Mouse (Mus musculus) embryonic facial prominence, embryonic 13.5 days (tissue): ENCODE measurements around the gene Ptrh2. TPM values are rescaled to one million over a fixed set of nuclear protein-coding genes. Genes with fewer than 3 reads are reported as not detected.

Source experiments
- ATAC-seq: fragments of 200-750 bp; cut with Nextera tagmentation; 2 replicates; pipeline ENCODE4 v1.8.0; 2017; ENCODE audit warnings: low read depth; ENCODE audit not compliant: insufficient number of reproducible peaks, insufficient read depth, low FRiP score, low TSS enrichment
- H3K27ac ChIP-seq: fragments of 300-500 bp; sonication (generic); 2 replicates; pipeline ENCODE4 v1.5.1; 2015; ENCODE audit warnings: moderate library complexity, mild to moderate bottlenecking, inconsistent platforms
- H3K27me3 ChIP-seq: fragments of 300-500 bp; sonication (generic); 2 replicates; pipeline ENCODE4 v1.6.1; 2015; ENCODE audit warnings: mild to moderate bottlenecking, inconsistent platforms
- H3K36me3 ChIP-seq: fragments of 300-500 bp; sonication (generic); 2 replicates; pipeline ENCODE4 v1.6.1; 2015; ENCODE audit warnings: mild to moderate bottlenecking, inconsistent platforms
- H3K4me1 ChIP-seq: fragments of 300-500 bp; sonication (generic); 2 replicates; pipeline ENCODE4 v1.6.1; 2015; ENCODE audit warnings: inconsistent platforms
- H3K4me2 ChIP-seq: fragments of 300-500 bp; sonication (generic); 2 replicates; pipeline ENCODE4 v1.6.1; 2015; ENCODE audit warnings: moderate library complexity, mild to moderate bottlenecking, inconsistent platforms
- H3K4me3 ChIP-seq: fragments of 300-500 bp; sonication (generic); 2 replicates; pipeline ENCODE4 v1.5.1; 2015; ENCODE audit warnings: mild to moderate bottlenecking, inconsistent platforms
- H3K9ac ChIP-seq: fragments of 300-500 bp; sonication (generic); 2 replicates; pipeline ENCODE4 v1.6.1; 2015; ENCODE audit warnings: mild to moderate bottlenecking, inconsistent platforms
- H3K9me3 ChIP-seq: fragments of 300-500 bp; sonication (generic); 2 replicates; pipeline ENCODE4 v1.6.1; 2016; ENCODE audit warnings: inconsistent platforms
- WGBS: fragments of 180-500 bp; shearing (Covaris S2); methylation state at CpG from one replicate; pipeline ENCODE4 v1.1.7; 2015; ENCODE audit warnings: mixed read lengths; 5-methylcytosine and 5-hydroxymethylcytosine counted together
- polyA plus RNA-seq: library from polyadenylated mRNA; unstranded; fragments of >200 nt; fragmentation: Nextera tagmentation; extraction: Ambion mirVana; gene quantifications from 2 replicates; pipeline ENCODE4 v1.2.1, GENCODE M21; 2015

Gene Ptrh2
- polyA plus RNA-seq, 1 experiment from 2014 or later, result 38.3 TPM

GRCm38 (mm10) chr11:86675520-86675919 is 8.3 kb upstream of the Ptrh2 start:
- H3K4me2 ChIP-seq, result no peak overlapping the region
- WGBS, result 72% methylated on average over 4 of the region's 4 CpGs
- H3K4me1 ChIP-seq, result no peaks in the 10 kb centered on the region
- no peak overlapping the region for H3K27ac ChIP-seq
- H3K9ac ChIP-seq, result no peak overlapping the region
- H3K9me3 ChIP-seq, result no peaks in the 10 kb centered on the region
- no peak for ATAC-seq
- 0 out of 2 replicates have a peak, but pooled peaks cover 4% of the 10 kb centered on the region for H3K36me3 ChIP-seq
- H3K27me3 ChIP-seq, result no peaks in the 10 kb centered on the region
- H3K4me3 ChIP-seq, result no peak overlapping the region

GRCm38 (mm10) chr11:86678957-86679356 is 4.8 kb upstream of the Ptrh2 start:
- 75% methylated on average over 5 of the region's 5 CpGs for WGBS
- no peak for ATAC-seq
- peaks cover 8% of the 10 kb centered on the region for H3K4me1 ChIP-seq
- H3K9me3 ChIP-seq, result no peaks in the 10 kb centered on the region
- no peaks in the 10 kb centered on the region for H3K27me3 ChIP-seq
- 0 out of 2 replicates have a peak, but pooled peaks cover 4% of the 10 kb centered on the region for H3K36me3 ChIP-seq
- no peak overlapping the region for H3K9ac ChIP-seq
- no peak overlapping the region for H3K27ac ChIP-seq
- no peak overlapping the region for H3K4me2 ChIP-seq
- H3K4me3 ChIP-seq, result no peak overlapping the region

- Histone ChIP-seq H3K36me3 (0 out of 2 replicates have a peak, but pooled peaks cover 4% of the 10 kb centered on the region), H3K27me3 (no peaks in the 10 kb centered on the region), H3K27ac (no peak overlapping the region), H3K4me1 (peaks cover 20% of the 10 kb centered on the region), H3K9me3 (no peaks in the 10 kb centered on the region), H3K9ac (no peak overlapping the region), H3K4me2 (no peak overlapping the region), H3K4me3 (no peak overlapping the region)
- ATAC-seq, result no peak
- 97% methylated on average over 3 of the region's 3 CpGs for WGBS
Observed at GRCm38 (mm10) chr11:86680729-86681128, 3.1 kb upstream of the Ptrh2 start.

GRCm38 (mm10) chr11:86681423-86681822 is 2.4 kb upstream of the Ptrh2 start:
- no peaks in the 10 kb centered on the region for H3K9me3 ChIP-seq
- 83% methylated on average over 3 of the region's 3 CpGs for WGBS

GRCm38 (mm10) chr11:86682861-86683260 is 924 bp upstream of the Ptrh2 start:
- ATAC-seq, result no peak
- WGBS, result 36% methylated on average over 7 of the region's 7 CpGs
- Histone ChIP-seq H3K9me3 (no peaks in the 10 kb centered on the region), H3K4me3 (peak overlapping the region; percentile 86), H3K36me3 (peaks cover 8% of the 10 kb centered on the region), H3K9ac (peak overlapping the region; percentile 93), H3K27ac (no peak overlapping the region), H3K4me1 (peaks cover 23% of the 10 kb centered on the region), H3K4me2 (peak overlapping the region; percentile 79), H3K27me3 (no peaks in the 10 kb centered on the region)

More at GRCm38 (mm10) chr11:86681423-86681822, 2.4 kb upstream of the Ptrh2 start:
- Histone ChIP-seq H3K36me3 (0 out of 2 replicates have a peak, but pooled peaks cover 2% of the 10 kb centered on the region), H3K4me2 (no peak overlapping the region), H3K27ac (no peak overlapping the region), H3K4me1 (peaks cover 23% of the 10 kb centered on the region), H3K4me3 (no peak overlapping the region), H3K27me3 (no peaks in the 10 kb centered on the region), H3K9ac (no peak overlapping the region)
- no peak for ATAC-seq

- peak overlapping the region; percentile 86 for H3K4me3 ChIP-seq
Observed at GRCm38 (mm10) chr11:86684126-86685012, 584 bp downstream of the Ptrh2 start.

GRCm38 (mm10) chr11:86685366-86685765 is 1.6 kb downstream of the Ptrh2 start:
- no peak overlapping the region for H3K27ac ChIP-seq
- no peak for ATAC-seq
- H3K4me3 ChIP-seq, result peak overlapping the region; percentile 86
- 94% methylated on average over 1 of the region's 1 CpGs for WGBS
- H3K4me2 ChIP-seq, result peak overlapping the region; percentile 79
- H3K9me3 ChIP-seq, result no peaks in the 10 kb centered on the region
- H3K36me3 ChIP-seq, result peaks cover 26% of the 10 kb centered on the region
- 0 out of 2 replicates have a peak overlapping the region, but pooled peaks have one; percentile 41 for H3K9ac ChIP-seq
- peaks cover 23% of the 10 kb centered on the region for H3K4me1 ChIP-seq
- H3K27me3 ChIP-seq, result no peaks in the 10 kb centered on the region

More at GRCm38 (mm10) chr11:86684126-86685012, 584 bp downstream of the Ptrh2 start:
- peak overlapping the region; percentile 79 for H3K4me2 ChIP-seq
- H3K36me3 ChIP-seq, result peaks cover 16% of the 10 kb centered on the region
- H3K27ac ChIP-seq, result peak overlapping the region; percentile 92
- WGBS, result 4% methylated on average over 20 of the region's 20 CpGs
- peaks cover 23% of the 10 kb centered on the region for H3K4me1 ChIP-seq
- peak overlapping the region; percentile 93 for H3K9ac ChIP-seq
- H3K9me3 ChIP-seq, result no peaks in the 10 kb centered on the region
- no peaks in the 10 kb centered on the region for H3K27me3 ChIP-seq
- no peak for ATAC-seq

- no peak overlapping the region for H3K27ac ChIP-seq
- no peaks in the 10 kb centered on the region for H3K9me3 ChIP-seq
- 91% methylated on average over 3 of the region's 3 CpGs for WGBS
- H3K27me3 ChIP-seq, result no peaks in the 10 kb centered on the region
- no peak overlapping the region for H3K4me2 ChIP-seq
- ATAC-seq, result no peak
- H3K4me1 ChIP-seq, result peaks cover 7% of the 10 kb centered on the region
- H3K36me3 ChIP-seq, result peaks cover 65% of the 10 kb centered on the region
- no peak overlapping the region for H3K9ac ChIP-seq
- H3K4me3 ChIP-seq, result no peak overlapping the region
Observed at GRCm38 (mm10) chr11:86690383-86690782, 6.6 kb downstream of the Ptrh2 start.

GRCm38 (mm10) chr11:86691482-86691881 is 7.7 kb downstream of the Ptrh2 start:
- Histone ChIP-seq H3K9me3 (no peaks in the 10 kb centered on the region), H3K9ac (no peak overlapping the region), H3K4me3 (no peak overlapping the region), H3K4me1 (no peaks in the 10 kb centered on the region), H3K4me2 (no peak overlapping the region), H3K36me3 (peaks cover 74% of the 10 kb centered on the region), H3K27ac (no peak overlapping the region), H3K27me3 (no peaks in the 10 kb centered on the region)
- no peak for ATAC-seq
- WGBS, result 94% methylated on average over 3 of the region's 3 CpGs

GRCm38 (mm10) chr11:86691956-86692355 is 8.2 kb downstream of the Ptrh2 start:
- H3K27ac ChIP-seq, result no peak overlapping the region
- no peak overlapping the region for H3K9ac ChIP-seq
- H3K36me3 ChIP-seq, result peaks cover 76% of the 10 kb centered on the region
- no peaks in the 10 kb centered on the region for H3K9me3 ChIP-seq
- H3K4me2 ChIP-seq, result no peak overlapping the region
- H3K4me1 ChIP-seq, result no peaks in the 10 kb centered on the region
- 95% methylated on average over 2 of the region's 2 CpGs for WGBS
- no peaks in the 10 kb centered on the region for H3K27me3 ChIP-seq
- H3K4me3 ChIP-seq, result no peak overlapping the region
- no peak for ATAC-seq

- Histone ChIP-seq H3K27ac (no peak overlapping the region), H3K36me3 (peaks cover 77% of the 10 kb centered on the region), H3K27me3 (no peaks in the 10 kb centered on the region), H3K4me1 (no peaks in the 10 kb centered on the region), H3K9me3 (no peaks in the 10 kb centered on the region), H3K4me2 (no peak overlapping the region), H3K4me3 (no peak overlapping the region), H3K9ac (no peak overlapping the region)
- WGBS, result 85% methylated on average over 2 of the region's 2 CpGs
- ATAC-seq, result no peak
Observed at GRCm38 (mm10) chr11:86692546-86692945, 8.8 kb downstream of the Ptrh2 start.

GRCm38 (mm10) chr11:86695461-86695860 is 11.7 kb downstream of the Ptrh2 start:
- no peak overlapping the region for H3K9ac ChIP-seq
- no peak for ATAC-seq
- H3K27ac ChIP-seq, result no peak overlapping the region
- H3K9me3 ChIP-seq, result no peaks in the 10 kb centered on the region
- H3K4me3 ChIP-seq, result no peak overlapping the region
- peaks cover 82% of the 10 kb centered on the region for H3K36me3 ChIP-seq
- WGBS, result 86% methylated on average over 4 of the region's 4 CpGs
- H3K4me1 ChIP-seq, result no peaks in the 10 kb centered on the region
- no peak overlapping the region for H3K4me2 ChIP-seq
- H3K27me3 ChIP-seq, result no peaks in the 10 kb centered on the region
